Mouse (Mus musculus): Measurements from ENCODE around the gene Pcgf3.

- TF ChIP-seq CTCF (IDR thresholded peaks at IDR 0.05; ENCODE audit: low read depth) (no peak), EP300 (optimal IDR thresholded peaks at IDR 0.05) (no peak)
These were observed 61.6 kb downstream of the Pcgf3 start for GRCm38 (mm10) chr5:108522597-108522996.
